Mouse (Mus musculus) liver, adult 2 months (tissue): ENCODE results near the gene Gm5475.

ENCODE experiments used
- CTCF ChIP-seq: fragments of 200-500 bp; IDR thresholded peaks from 2 replicates; pipeline ENCODE4 v1.5.1; 2011; ENCODE audit warnings: low read depth, low read length, control low read depth
- POLR2A ChIP-seq: fragments of 200-500 bp; IDR thresholded peaks from 2 replicates; pipeline ENCODE4 v1.6.1; 2011; ENCODE audit warnings: low read length, control low read depth; ENCODE audit not compliant: insufficient read depth; ENCODE audit errors: extremely low read depth

- TF ChIP-seq CTCF, result peak; percentile 68
- no peak for TF ChIP-seq POLR2A
Observed at GRCm38 (mm10) chr15:100463712-100464111, 41.8 kb downstream of the Gm5475 start.
